Mouse (Mus musculus): ENCODE results near the gene Lrfn4. TPM values are rescaled to one million over a fixed set of nuclear protein-coding genes. Genes with fewer than 3 reads are reported as not detected.

The Lrfn4 gene
- 0.92 and 2.6 TPM in 2 replicates for total RNA-seq (2014; fragmentation: Nextera tagmentation)
- total RNA-seq (2017) = 1.1 and 2.4 TPM in 2 replicates

DNA sequence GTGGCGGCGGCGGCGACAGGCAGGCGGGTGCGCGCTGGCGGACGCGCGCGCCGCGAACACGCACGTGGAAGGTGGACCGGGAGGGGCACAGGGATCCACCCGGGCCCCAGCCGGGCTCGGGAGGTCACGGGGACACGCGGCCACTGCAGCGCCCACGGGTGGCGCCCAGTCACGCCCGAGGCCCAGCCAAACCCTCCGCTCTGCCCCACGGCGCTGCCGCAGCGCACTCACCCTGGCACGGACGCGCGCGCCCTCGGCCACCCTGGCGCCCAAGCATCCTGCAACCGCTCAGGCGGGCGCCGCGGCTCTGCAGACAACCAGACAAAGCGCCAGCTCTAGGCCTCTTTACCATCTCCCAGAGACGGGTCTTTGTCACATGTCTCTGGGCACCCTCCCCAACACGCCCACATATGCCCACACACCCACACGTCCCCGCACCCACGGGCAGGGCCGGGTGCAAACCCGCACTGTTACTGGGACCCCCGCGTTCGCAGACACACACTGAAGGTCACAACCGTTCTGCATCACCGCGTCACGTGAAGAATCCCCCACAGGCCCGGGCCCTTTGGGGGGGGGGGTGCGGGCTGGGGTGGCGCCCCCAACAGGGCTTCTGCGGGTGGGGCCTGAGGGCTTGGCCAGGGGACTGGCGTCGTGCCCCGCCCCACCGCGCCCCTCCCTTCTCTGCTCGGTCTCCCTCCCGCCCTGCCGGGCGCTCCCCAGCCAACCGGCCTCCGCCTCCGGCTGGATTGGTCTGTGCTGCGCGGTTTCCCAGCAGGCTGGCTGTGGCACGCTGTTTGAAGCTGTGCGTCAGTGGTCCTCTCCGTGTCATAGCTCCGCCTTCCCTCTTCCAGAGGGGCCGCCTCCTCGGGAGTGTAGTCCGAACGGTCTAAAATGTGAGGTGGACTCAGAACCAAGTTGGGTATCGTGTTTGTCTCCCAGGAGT, at the start of gene Lrfn4:
Gene Lrfn4 (minus strand): TSS at position 517 of the 943 bp plus-strand sequence.
- peak; percentile 78 for ATAC-seq (replicated peaks; ENCODE audit: low FRiP score, low TSS enrichment, poor library complexity, severe bottlenecking)

GRCm38 (mm10) chr19:4658156-4658555, 42.7 kb upstream of the Lrfn4 start:
- ATAC-seq (replicated peaks; ENCODE audit: low FRiP score, low TSS enrichment, poor library complexity, severe bottlenecking) = no peak

DNA sequence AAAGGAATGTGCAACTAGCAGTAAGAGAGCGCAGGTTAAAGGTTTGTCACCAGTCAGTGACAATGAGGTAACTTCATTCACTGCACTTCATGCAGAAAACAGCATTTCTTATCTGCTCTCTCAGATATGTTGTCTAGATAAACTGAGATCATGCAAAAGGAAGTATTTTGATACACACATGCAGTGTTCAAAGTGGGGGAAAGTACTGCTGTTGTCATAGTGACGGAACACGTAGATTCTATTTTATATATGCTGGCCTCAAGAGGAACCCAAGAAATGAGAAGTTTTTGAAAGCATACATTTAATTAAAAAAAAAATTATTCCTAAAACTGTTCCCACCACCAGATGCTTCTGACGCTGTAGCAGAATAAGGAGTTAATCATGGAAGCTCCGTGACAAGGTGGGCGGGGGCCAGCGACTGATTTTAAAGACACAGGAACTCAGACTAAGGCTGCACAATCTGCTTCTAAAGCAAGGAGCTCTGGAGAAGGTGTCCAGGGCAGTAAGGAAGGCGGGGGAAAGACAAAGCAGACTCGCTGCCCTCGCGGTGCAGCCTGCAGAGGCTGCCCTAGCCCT, 31.5 kb upstream of the Lrfn4 start:
- ATAC-seq (replicated peaks; ENCODE audit: low FRiP score, low TSS enrichment, poor library complexity, severe bottlenecking) = no peak

GRCm38 (mm10) chr19:4644271-4644670, 28.8 kb upstream of the Lrfn4 start:
- ATAC-seq (replicated peaks; ENCODE audit: low FRiP score, low TSS enrichment, poor library complexity, severe bottlenecking) = no peak

GRCm38 (mm10) chr19:4635986-4636385, 20.5 kb upstream of the Lrfn4 start:
- no peak for ATAC-seq (replicated peaks; ENCODE audit: low FRiP score, low TSS enrichment, poor library complexity, severe bottlenecking)

DNA sequence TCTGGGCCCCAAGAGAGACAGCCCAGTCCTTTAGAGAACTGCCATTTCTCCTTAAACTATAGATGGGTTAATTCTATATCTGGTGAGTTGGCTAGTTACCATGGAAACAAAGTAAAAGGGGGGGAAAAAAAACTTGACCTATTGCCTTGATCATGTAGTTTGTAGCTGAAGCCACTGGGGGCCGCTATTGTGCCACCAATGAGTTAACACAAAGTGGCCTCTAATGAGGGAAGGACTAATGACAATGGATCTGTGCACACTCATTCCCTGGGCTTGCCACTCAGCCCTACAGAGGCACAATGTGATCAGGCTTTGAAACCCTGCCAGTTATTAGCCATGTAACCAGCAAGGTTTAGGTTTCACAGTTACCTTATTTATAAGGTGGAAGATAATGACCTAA, 13.4 kb upstream of the Lrfn4 start:
- ATAC-seq (replicated peaks; ENCODE audit: low FRiP score, low TSS enrichment, poor library complexity, severe bottlenecking) = peak; percentile 45

GRCm38 (mm10) chr19:4625829-4626535, 10.5 kb upstream of the Lrfn4 start:
- ATAC-seq (replicated peaks; ENCODE audit: low FRiP score, low TSS enrichment, poor library complexity, severe bottlenecking) = peak; percentile 51

DNA sequence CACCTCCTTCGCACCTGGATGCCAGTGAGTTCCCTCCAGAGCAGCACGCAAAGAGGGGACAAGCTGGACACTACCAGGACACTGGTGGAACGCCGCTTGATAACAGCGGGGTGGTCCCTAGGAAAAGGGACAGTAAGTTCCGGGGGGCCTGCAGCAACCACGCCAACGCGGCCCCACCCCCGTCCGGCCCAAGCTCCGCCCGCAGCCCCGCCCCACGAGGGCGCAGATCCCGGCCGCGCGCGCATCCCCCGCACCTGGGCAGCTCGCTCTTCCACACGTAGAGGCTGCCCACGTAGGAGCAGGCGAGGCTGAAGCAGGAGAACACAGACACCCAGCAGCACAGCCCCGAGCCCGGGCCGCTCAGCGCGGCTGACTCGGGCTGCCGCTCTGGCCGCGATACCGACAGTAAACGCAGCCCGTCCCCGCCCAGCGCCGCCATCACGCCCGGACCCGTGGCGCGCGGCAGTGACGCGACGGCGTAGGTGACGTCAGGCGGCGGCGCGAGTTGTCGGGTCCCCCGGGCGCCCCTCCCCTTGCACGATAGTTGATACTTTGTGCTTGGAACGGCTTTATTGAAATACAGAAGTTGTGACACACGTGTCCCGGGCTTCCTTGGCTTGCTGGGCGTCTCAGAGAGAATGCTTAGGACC, 9.8 kb upstream of the Lrfn4 start, which contains the start of gene Rce1:
Gene Rce1 (minus strand): TSS at position 463 of the 650 bp plus-strand sequence.
- peak; percentile 56 for ATAC-seq (replicated peaks; ENCODE audit: low FRiP score, low TSS enrichment, poor library complexity, severe bottlenecking)

- peak; percentile 13 for ATAC-seq (replicated peaks; ENCODE audit: low FRiP score, low TSS enrichment, poor library complexity, severe bottlenecking)
Measured at GRCm38 (mm10) chr19:4624406-4625178, 9.1 kb upstream of the Lrfn4 start.

- ATAC-seq (replicated peaks; ENCODE audit: low FRiP score, low TSS enrichment, poor library complexity, severe bottlenecking) = no peak
Measured at GRCm38 (mm10) chr19:4624006-4624405, 8.5 kb upstream of the Lrfn4 start.

DNA sequence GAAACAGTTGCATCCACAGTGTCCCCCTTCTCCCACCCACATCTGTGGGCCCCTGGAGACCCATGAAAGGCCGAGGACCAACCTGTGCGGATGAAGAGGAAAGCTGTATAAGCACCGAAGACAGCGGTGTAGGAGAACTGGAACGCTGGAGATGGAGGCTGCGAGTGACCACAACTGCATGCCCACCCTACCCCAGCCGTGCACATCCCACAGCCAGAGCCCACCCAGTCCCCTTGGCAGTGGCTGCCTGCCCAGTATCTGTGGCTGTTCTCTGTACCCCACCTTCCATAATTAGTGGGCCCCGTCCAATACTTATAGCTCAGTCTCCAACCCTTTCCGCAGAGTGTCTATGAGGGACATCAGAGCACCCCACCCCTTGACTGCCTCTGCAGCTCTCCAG, 8.0 kb upstream of the Lrfn4 start:
- no peak for ATAC-seq (replicated peaks; ENCODE audit: low FRiP score, low TSS enrichment, poor library complexity, severe bottlenecking)

DNA sequence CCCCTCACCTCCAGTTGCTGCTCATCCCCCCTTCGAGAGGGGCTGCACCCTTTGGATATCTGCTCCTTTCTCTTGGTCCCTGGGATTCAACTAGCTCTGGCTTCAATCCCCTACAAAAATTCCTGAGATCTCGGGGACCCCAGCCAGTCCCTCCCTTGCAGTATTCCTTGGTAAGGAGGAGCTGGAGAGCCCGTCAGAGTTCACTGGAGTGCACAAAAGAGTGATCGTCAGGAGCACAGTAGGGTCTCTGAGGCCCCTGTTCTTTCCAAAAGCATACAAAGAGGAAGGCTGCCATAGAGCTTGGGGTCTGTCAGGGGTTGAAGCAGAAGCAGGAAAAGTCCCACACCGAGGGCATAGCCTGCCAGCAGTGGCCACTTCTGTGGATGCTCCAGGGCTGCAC, 7.3 kb upstream of the Lrfn4 start:
- no peak for ATAC-seq (replicated peaks; ENCODE audit: low FRiP score, low TSS enrichment, poor library complexity, severe bottlenecking)

DNA sequence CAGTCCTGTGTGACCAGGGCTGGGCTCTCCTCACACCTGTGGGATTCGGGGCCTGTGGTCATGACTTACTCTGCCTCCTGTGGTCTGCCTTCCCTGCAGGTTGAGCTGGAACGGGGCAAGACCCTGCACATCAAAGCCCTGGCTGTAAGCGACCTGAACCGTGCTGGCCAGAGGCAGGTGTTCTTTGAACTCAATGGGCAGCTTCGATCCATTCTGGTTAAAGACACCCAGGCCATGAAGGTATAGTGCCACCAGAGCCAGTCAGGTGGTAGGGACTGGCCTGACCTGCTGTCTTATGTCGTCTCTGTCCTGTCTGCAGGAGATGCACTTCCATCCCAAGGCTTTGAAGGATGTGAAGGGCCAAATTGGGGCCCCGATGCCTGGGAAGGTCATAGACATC, 5.3 kb upstream of the Lrfn4 start:
- ATAC-seq (replicated peaks; ENCODE audit: low FRiP score, low TSS enrichment, poor library complexity, severe bottlenecking) = no peak

GRCm38 (mm10) chr19:4619461-4619860, 4.0 kb upstream of the Lrfn4 start:
- no peak for ATAC-seq (replicated peaks; ENCODE audit: low FRiP score, low TSS enrichment, poor library complexity, severe bottlenecking)

GRCm38 (mm10) chr19:4618183-4618582, 2.7 kb upstream of the Lrfn4 start:
- ATAC-seq (replicated peaks; ENCODE audit: low FRiP score, low TSS enrichment, poor library complexity, severe bottlenecking) = no peak

- no peak for ATAC-seq (replicated peaks; ENCODE audit: low FRiP score, low TSS enrichment, poor library complexity, severe bottlenecking)
Measured at GRCm38 (mm10) chr19:4616546-4616945, 1.1 kb upstream of the Lrfn4 start.

- no peak for ATAC-seq (replicated peaks; ENCODE audit: low FRiP score, low TSS enrichment, poor library complexity, severe bottlenecking)
Measured at GRCm38 (mm10) chr19:4614305-4615150, 939 bp downstream of the Lrfn4 start.

Measured in megakaryocyte-erythroid progenitor cell, adult 5-6 weeks (primary cell).